In the genomic region with DNA sequence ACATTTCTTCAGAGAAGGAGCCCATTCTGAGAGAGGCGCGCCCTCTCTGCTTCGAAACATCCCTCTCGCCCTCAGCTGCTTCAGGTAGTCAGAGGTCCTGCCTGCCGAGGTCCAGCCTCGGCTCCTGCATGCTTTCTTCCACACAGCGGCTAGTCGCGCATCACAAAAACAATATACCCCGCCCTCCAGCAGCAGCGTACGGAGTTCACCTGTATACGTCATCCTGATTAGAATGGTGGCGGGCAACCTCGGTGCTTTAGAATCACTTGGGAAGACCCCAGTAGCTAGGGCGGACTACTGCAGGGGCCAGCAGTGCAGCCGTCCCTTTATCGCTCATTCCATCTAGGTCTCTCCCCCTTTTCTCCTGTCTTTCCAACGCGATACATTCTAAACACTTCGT, we compare ENCODE assay signal across 8 mouse cellular contexts. TPM values are rescaled to one million over a fixed set of nuclear protein-coding genes. Genes with fewer than 3 reads are reported as not detected.
DNase-seq lines count a peak whose midpoint lies in the region; ATAC-seq and TF ChIP-seq lines count a peak whose summit lies in the region.

No protein-coding gene starts in this region.

- H3K4me2 ChIP-seq in lung, embryonic 14.5 days, result peak overlapping the region; percentile 74
- peak overlapping the region; percentile 60 for H3K4me2 ChIP-seq in hindbrain, embryonic 14.5 days (replicated peaks)
- H3K4me2 ChIP-seq in stomach, embryonic 16.5 days (ENCODE audit: low read depth, low read length), result peak overlapping the region; percentile 85

- ATAC-seq in lung, embryonic 14.5 days (ENCODE audit: insufficient read depth), result peak; percentile 59
- peak; percentile 67 for ATAC-seq in hindbrain, embryonic 14.5 days (ENCODE audit: low FRiP score)
- ATAC-seq in megakaryocyte-erythroid progenitor cell, adult 5-6 weeks (replicated peaks; ENCODE audit: low FRiP score, low TSS enrichment, poor library complexity, severe bottlenecking), result peak; percentile 17; the same call in 1 of the 2 replicates
- peak; percentile 39; the same call in 1 of the 2 replicates for ATAC-seq in stomach, embryonic 16.5 days (ENCODE audit: insufficient read depth, low FRiP score)

- peaks cover 8% of the 10 kb centered on the region for H3K4me1 ChIP-seq in lung, embryonic 14.5 days (ENCODE audit: insufficient read depth)
- H3K4me1 ChIP-seq in hindbrain, embryonic 14.5 days (replicated peaks; ENCODE audit: control insufficient read depth, insufficient read depth, low read length), result peaks cover 22% of the 10 kb centered on the region
- H3K4me1 ChIP-seq in stomach, embryonic 16.5 days (ENCODE audit: control insufficient read depth, insufficient read depth, low read length), result peaks cover 5% of the 10 kb centered on the region; the same call in 1 of the 2 replicates

- peaks cover 15% of the 10 kb centered on the region; the same call in 1 of the 2 replicates for H3K27me3 ChIP-seq in lung, embryonic 14.5 days (ENCODE audit: insufficient read depth, low read length)
- no peaks in the 10 kb centered on the region for H3K27me3 ChIP-seq in hindbrain, embryonic 14.5 days (ENCODE audit: control insufficient read depth, insufficient read depth, low read length)
- H3K27me3 ChIP-seq in stomach, embryonic 16.5 days (ENCODE audit: control insufficient read depth, insufficient read depth, low read length), result 0 out of 2 replicates have a peak, but pooled peaks cover 6% of the 10 kb centered on the region

- H3K36me3 ChIP-seq in lung, embryonic 14.5 days (ENCODE audit: insufficient read depth), result no peaks in the 10 kb centered on the region
- no peaks in the 10 kb centered on the region for H3K36me3 ChIP-seq in hindbrain, embryonic 14.5 days (replicated peaks; ENCODE audit: control insufficient read depth, insufficient read depth)
- H3K36me3 ChIP-seq in stomach, embryonic 16.5 days (ENCODE audit: control insufficient read depth, insufficient read depth, low read length), result no peaks in the 10 kb centered on the region

- no peaks in the 10 kb centered on the region for H3K9me3 ChIP-seq in lung, embryonic 14.5 days (ENCODE audit: low read depth, low read length)
- H3K9me3 ChIP-seq in hindbrain, embryonic 14.5 days (ENCODE audit: control insufficient read depth, low read length), result no peaks in the 10 kb centered on the region
- no peaks in the 10 kb centered on the region for H3K9me3 ChIP-seq in stomach, embryonic 16.5 days (replicated peaks; ENCODE audit: control insufficient read depth, low read length)

- no peak for TF ChIP-seq CTCF in lung, embryonic 14.5 days (IDR thresholded peaks at IDR 0.05; ENCODE audit: low read depth)

- H3K4me3 ChIP-seq in lung, embryonic 14.5 days (ENCODE audit: low read depth, low read length), result peak overlapping the region; percentile 30
- peak overlapping the region; percentile 48 for H3K4me3 ChIP-seq in hindbrain, embryonic 14.5 days (replicated peaks; ENCODE audit: low read length)
- H3K4me3 ChIP-seq in stomach, embryonic 16.5 days (replicated peaks; ENCODE audit: low read length), result peak overlapping the region; percentile 49

- 12% methylated on average over 21 of the region's 21 CpGs for WGBS in lung, embryonic 14.5 days
- 8% methylated on average over 21 of the region's 21 CpGs for WGBS in hindbrain, embryonic 14.5 days
- WGBS in stomach, embryonic 16.5 days, result 15% methylated on average over 21 of the region's 21 CpGs

- peak; percentile 27 for DNase-seq in lung, embryonic 14.5 days
- DNase-seq in lung, postnatal 14 days, result no peak
- peak; percentile 45 to 48 for DNase-seq in cerebellum, postnatal 14 days
- DNase-seq in hindbrain, embryonic 14.5 days (ENCODE audit: low spot score), result peak; percentile 59
- DNase-seq in spleen, adult 12 weeks (ENCODE audit: low spot score), result no peak
- no peak for DNase-seq in kidney, adult 9 months

- H3K27ac ChIP-seq in lung, embryonic 14.5 days (ENCODE audit: low read depth), result no peak overlapping the region
- peak overlapping the region; percentile 90 for H3K27ac ChIP-seq in hindbrain, embryonic 14.5 days
- no peak overlapping the region for H3K27ac ChIP-seq in stomach, embryonic 16.5 days (ENCODE audit: low read length)

- H3K9ac ChIP-seq in lung, embryonic 14.5 days, result peak overlapping the region; percentile 31; the same call in 1 of the 2 replicates
- peak overlapping the region; percentile 69 for H3K9ac ChIP-seq in hindbrain, embryonic 14.5 days
- H3K9ac ChIP-seq in stomach, embryonic 16.5 days (ENCODE audit: low read length), result peak overlapping the region; percentile 66

RNA-seq across cellular contexts. Expression of a gene that starts 1.3 kb away (rescaled TPM):
- polyA plus RNA-seq in lung, embryonic 14.5 days (2014; fragmentation: Nextera tagmentation; extraction: Ambion mirVana), result 27.0 and 29.8 TPM in 2 replicates
- polyA plus RNA-seq in hindbrain, embryonic 14.5 days (2014; fragmentation: Nextera tagmentation; extraction: Ambion mirVana), result 44.6 and 49.4 TPM in 2 replicates
- 77.2 and 89.3 TPM in 2 replicates for total RNA-seq in megakaryocyte-erythroid progenitor cell, adult 5-6 weeks (2014; fragmentation: Nextera tagmentation)
- total RNA-seq in megakaryocyte-erythroid progenitor cell, adult 5-6 weeks (2017), result 23.6 and 26.4 TPM in 2 replicates
- 8.9 and 11.5 TPM in 2 replicates for polyA plus RNA-seq in stomach, embryonic 16.5 days (2015; fragmentation: Nextera tagmentation; extraction: Ambion mirVana)

RNA-seq across cellular contexts. Expression of a gene that starts 54.0 kb away (rescaled TPM):
- polyA plus RNA-seq in lung, embryonic 14.5 days (2014; fragmentation: Nextera tagmentation; extraction: Ambion mirVana), result 7.6 and 8.1 TPM in 2 replicates
- 13.9 and 15.2 TPM in 2 replicates for polyA plus RNA-seq in hindbrain, embryonic 14.5 days (2014; fragmentation: Nextera tagmentation; extraction: Ambion mirVana)
- total RNA-seq in megakaryocyte-erythroid progenitor cell, adult 5-6 weeks (2014; fragmentation: Nextera tagmentation), result 6.3 and 9.5 TPM in 2 replicates
- 6.2 and 7.1 TPM in 2 replicates for total RNA-seq in megakaryocyte-erythroid progenitor cell, adult 5-6 weeks (2017)
- 14.0 and 14.6 TPM in 2 replicates for polyA plus RNA-seq in stomach, embryonic 16.5 days (2015; fragmentation: Nextera tagmentation; extraction: Ambion mirVana)

Comparison
In these comparisons a context has a peak if more than half of its experiments do, and no peak if none do; other contexts are left out.
1. DNase-seq: peak in lung, embryonic 14.5 days (single experiment), cerebellum, postnatal 14 days (2 of 2) and hindbrain, embryonic 14.5 days (single experiment); none in lung, postnatal 14 days (single experiment), spleen, adult 12 weeks (single experiment) and kidney, adult 9 months (single experiment).
2. ATAC-seq: peak in every context shown above with its lines; median percentile 67 in hindbrain, embryonic 14.5 days; 59 in lung, embryonic 14.5 days; 39 in stomach, embryonic 16.5 days; 17 in megakaryocyte-erythroid progenitor cell, adult 5-6 weeks.
3. Peak in every context shown above with its lines, with median percentiles within 50 percentile points of each other: H3K4me2 ChIP-seq, H3K4me3 ChIP-seq and H3K9ac ChIP-seq.